Mouse (Mus musculus): Measurements from ENCODE around the gene Prpf6. TPM values are rescaled to one million over a fixed set of nuclear protein-coding genes. Genes with fewer than 3 reads are reported as not detected.

Prpf6 gene
- total and polyA plus RNA-seq, 3 experiments, result 28.3 to 53.8 (median 48.1) TPM

GRCm38 (mm10) chr2:181659609-181660055, 68.0 kb downstream of the Prpf6 start:
- Histone ChIP-seq H3K4me2 (ENCODE audit: insufficient read depth, low read depth, poor library complexity, severe bottlenecking) (no peak overlapping the region), H3K36me3 (replicated peaks in 1 of 2; ENCODE audit: control insufficient read depth in 1 of 2, insufficient read depth in 1 of 2, low read length in 1 of 2) (peaks cover 22 to 47% of the 10 kb centered on the region in 2 experiments), H3K4me1 (ENCODE audit: control insufficient read depth in 1 of 2, insufficient read depth in 2 of 2) (peaks cover 6 to 28% of the 10 kb centered on the region in 2 experiments; a peak in 3 of 4 replicates), H3K79me2 (replicated peaks; ENCODE audit: control insufficient read depth, extremely low read depth, insufficient read depth, poor library complexity, severe bottlenecking) (no peaks in the 10 kb centered on the region), H3K27ac (ENCODE audit: insufficient read depth, low read depth) (no peak overlapping the region), H3K4me3 (replicated peaks in 1 of 3; ENCODE audit: low read depth in 2 of 3, low read length in 2 of 3, poor library complexity in 1 of 3) (no peak overlapping the region), H3K9me3 (replicated peaks; ENCODE audit: low read length) (no peaks in the 10 kb centered on the region), H3K27me3 (replicated peaks) (no peaks in the 10 kb centered on the region), H3K9ac (ENCODE audit: insufficient read depth, low read depth) (no peak overlapping the region)
- dilution Hi-C loops (cut with MboI; ENCODE audit: extremely low pct_ligation_motif_present, extremely low pct_unique_long_range_greater_than_20kb, low sequenced_read_pairs), result no loop called here
- peak; percentile 68 for DNase-seq (ENCODE audit: extremely low read depth)
- TF ChIP-seq CHD1 (IDR thresholded peaks at IDR 0.05; ENCODE audit: low read depth, low read length) (no peak), NRF1 (IDR thresholded peaks at IDR 0.05; ENCODE audit: low read depth, low read length) (0 out of 2 replicates have a peak, but pooled peaks have one; percentile 15), SMC3 (IDR thresholded peaks at IDR 0.05; ENCODE audit: low read depth, low read length) (peak; percentile 91), ZC3H11A (IDR thresholded peaks at IDR 0.05; ENCODE audit: low read depth, low read length) (0 out of 2 replicates have a peak, but pooled peaks have one; percentile 20), NELFE (IDR thresholded peaks at IDR 0.05; ENCODE audit: low read depth, low read length) (peak; percentile 30; the same call in 1 of the 2 replicates), MAZ (IDR thresholded peaks at IDR 0.05; ENCODE audit: low read depth, low read length) (peak; percentile 50; the same call in 1 of the 2 replicates), SIN3A (IDR thresholded peaks at IDR 0.05; ENCODE audit: low read length) (no peak), POLR2AphosphoS2 (IDR thresholded peaks at IDR 0.05; ENCODE audit: low read depth, low read length) (no peak), ZNF384 (IDR thresholded peaks at IDR 0.05; ENCODE audit: low read depth, low read length) (no peak), TCF12 (IDR thresholded peaks at IDR 0.05; ENCODE audit: low read depth, low read length) (peak; percentile 43; the same call in 1 of the 2 replicates), RAD21 (IDR thresholded peaks at IDR 0.05; ENCODE audit: low read depth, low read length) (peak; percentile 61), CTCF (conservative IDR thresholded peaks at IDR 0.05 in 1 of 2, IDR thresholded peaks at IDR 0.05 in 1 of 2; ENCODE audit: low read depth in 2 of 2, low read length in 2 of 2) (peak; percentile 45 to 81)
- in situ Hi-C loops (cut with MboI; ENCODE audit: low pct_ligation_motif_present, low pct_unique_long_range_greater_than_20kb, low sequenced_read_pairs), result no loop called here

DNA sequence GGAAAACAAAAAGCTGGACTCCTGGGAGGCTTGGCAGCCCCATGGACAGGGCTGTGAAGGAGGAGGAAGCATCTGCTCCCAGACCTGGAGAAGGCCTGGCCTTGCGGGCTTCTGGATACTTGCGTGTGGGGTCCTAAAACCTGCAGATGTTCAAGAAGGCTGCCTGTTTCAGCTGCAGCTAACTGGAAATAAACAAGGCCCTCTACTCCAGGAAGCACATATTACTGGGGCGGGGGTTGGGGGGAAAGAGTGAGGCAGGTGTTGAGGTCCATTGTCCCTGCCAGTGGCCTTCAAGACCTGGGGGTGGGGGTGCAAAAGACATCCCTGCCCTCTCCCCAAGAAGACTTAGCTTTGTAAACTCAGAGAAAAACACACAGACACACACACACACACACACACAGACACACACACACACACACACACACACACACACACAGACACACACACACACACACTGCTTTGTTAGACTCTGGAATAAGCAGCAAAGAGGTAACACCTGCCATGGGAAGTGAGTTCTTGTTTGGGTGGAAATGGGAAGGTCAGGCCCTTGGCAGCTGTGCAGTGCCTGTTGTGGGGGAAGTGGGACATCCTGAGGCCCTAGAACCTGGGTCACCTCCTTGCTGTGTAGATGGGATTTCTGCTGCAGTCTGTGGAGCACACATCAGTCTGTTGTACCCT, 71.1 kb downstream of the Prpf6 start:
- H3K79me2 ChIP-seq (replicated peaks; ENCODE audit: control insufficient read depth, extremely low read depth, insufficient read depth, poor library complexity, severe bottlenecking), result no peaks in the 10 kb centered on the region
- no peak overlapping the region for H3K9ac ChIP-seq (ENCODE audit: insufficient read depth, low read depth)
- no peak for TF ChIP-seq NELFE (IDR thresholded peaks at IDR 0.05; ENCODE audit: low read depth, low read length)
- TF ChIP-seq E2F4 (IDR thresholded peaks at IDR 0.05; ENCODE audit: insufficient replicate concordance, low read depth, low read length), result no peak
- TF ChIP-seq IRF4 (IDR thresholded peaks at IDR 0.05; ENCODE audit: low read depth, low read length), result no peak
- TF ChIP-seq RAD21 (IDR thresholded peaks at IDR 0.05; ENCODE audit: low read depth, low read length), result no peak
- no peak for TF ChIP-seq BHLHE40 (IDR thresholded peaks at IDR 0.05; ENCODE audit: low read depth, low read length)
- no peak for TF ChIP-seq ELF1 (IDR thresholded peaks at IDR 0.05; ENCODE audit: low read depth, low read length)
- no peak for TF ChIP-seq HCFC1 (IDR thresholded peaks at IDR 0.05; ENCODE audit: low read depth, low read length)
- TF ChIP-seq MAZ (IDR thresholded peaks at IDR 0.05; ENCODE audit: low read depth, low read length), result no peak
- in situ Hi-C loops (cut with MboI; ENCODE audit: low pct_ligation_motif_present, low pct_unique_long_range_greater_than_20kb, low sequenced_read_pairs), result no loop called here
- no peak overlapping the region for H3K4me2 ChIP-seq (ENCODE audit: insufficient read depth, low read depth, poor library complexity, severe bottlenecking)
- H3K4me1 ChIP-seq (ENCODE audit: control insufficient read depth in 1 of 2, insufficient read depth in 2 of 2), result peaks cover 6 to 28% of the 10 kb centered on the region in 2 experiments; a peak in 3 of 4 replicates
- no peak overlapping the region for H3K27ac ChIP-seq (ENCODE audit: insufficient read depth, low read depth)
- peaks cover 5 to 17% of the 10 kb centered on the region in 2 experiments for H3K36me3 ChIP-seq (replicated peaks in 1 of 2; ENCODE audit: control insufficient read depth in 1 of 2, insufficient read depth in 1 of 2, low read length in 1 of 2)
- no peak for DNase-seq (ENCODE audit: extremely low read depth)
- no peaks in the 10 kb centered on the region for H3K27me3 ChIP-seq (replicated peaks)
- H3K9me3 ChIP-seq (replicated peaks; ENCODE audit: low read length), result no peaks in the 10 kb centered on the region
- dilution Hi-C loops (cut with MboI; ENCODE audit: extremely low pct_ligation_motif_present, extremely low pct_unique_long_range_greater_than_20kb, low sequenced_read_pairs), result no loop called here
- no peak overlapping the region for H3K4me3 ChIP-seq (replicated peaks in 1 of 3; ENCODE audit: low read depth in 2 of 3, low read length in 2 of 3, poor library complexity in 1 of 3)
